ENCODE assay signal across 21 mouse cellular contexts in genomic region chr12:75424359-75424758, GRCm38 (mm10). TPM values are rescaled to one million over a fixed set of nuclear protein-coding genes. Genes with fewer than 3 reads are reported as not detected.
DNase-seq lines count a peak whose midpoint lies in the region; ATAC-seq lines count a peak whose summit lies in the region.
"Had no signal": no experiment of that assay in that cellular context is flagged by ENCODE, and none has a peak within 500 bp of the region (broad histone marks: within the 10 kb centered on the region; RNA-seq: fewer than 3 reads in every experiment).

No protein-coding gene starts in this region.

- H3K4me1 ChIP-seq in embryonic facial prominence, embryonic 14.5 days (ENCODE audit: control insufficient read depth, insufficient read depth, low read length): no peaks in the 10 kb centered on the region
- H3K4me1 ChIP-seq in embryonic facial prominence, embryonic 10.5 days: no peaks in the 10 kb centered on the region; the same call in 1 of the 2 replicates
- H3K4me1 ChIP-seq: megakaryocyte, embryonic 14.5 days had no signal

- H3K27ac ChIP-seq in embryonic facial prominence, embryonic 14.5 days (replicated peaks; ENCODE audit: low read depth, low read length): no peak overlapping the region
- H3K27ac ChIP-seq in embryonic facial prominence, embryonic 10.5 days (replicated peaks): no peak overlapping the region

- no peak overlapping the region for H3K9ac ChIP-seq in embryonic facial prominence, embryonic 14.5 days (ENCODE audit: low read depth, low read length)
- H3K9ac ChIP-seq: lung, embryonic 14.5 days had no signal

- no peak overlapping the region for H3K4me3 ChIP-seq in embryonic facial prominence, embryonic 14.5 days (ENCODE audit: low read depth, low read length)
- no peak overlapping the region for H3K4me3 ChIP-seq in embryonic facial prominence, embryonic 10.5 days
- H3K4me3 ChIP-seq: erythroblast, embryonic 14.5 days; megakaryocyte, embryonic 14.5 days; myocyte had no signal

- H3K4me2 ChIP-seq in embryonic facial prominence, embryonic 14.5 days (ENCODE audit: low read depth, low read length): no peak overlapping the region
- H3K4me2 ChIP-seq: lung, embryonic 14.5 days had no signal

- H3K9me3 ChIP-seq in embryonic facial prominence, embryonic 14.5 days (ENCODE audit: control insufficient read depth, low read length): no peaks in the 10 kb centered on the region
- no peaks in the 10 kb centered on the region for H3K9me3 ChIP-seq in embryonic facial prominence, embryonic 10.5 days
- H3K9me3 ChIP-seq: G1E; megakaryocyte, embryonic 14.5 days had no signal

- WGBS in embryonic facial prominence, embryonic 14.5 days: 56% methylated on average over 7 of the region's 7 CpGs
- WGBS in embryonic facial prominence, embryonic 10.5 days: 70% methylated on average over 7 of the region's 7 CpGs

- H3K36me3 ChIP-seq in embryonic facial prominence, embryonic 14.5 days (ENCODE audit: control insufficient read depth, insufficient read depth, low read length): no peaks in the 10 kb centered on the region
- no peaks in the 10 kb centered on the region for H3K36me3 ChIP-seq in embryonic facial prominence, embryonic 10.5 days (replicated peaks)
- H3K36me3 ChIP-seq: G1E had no signal

- peak; percentile 37; the same call in 1 of the 2 replicates for ATAC-seq in embryonic facial prominence, embryonic 14.5 days (ENCODE audit: low read depth)
- ATAC-seq in CD4-positive, CD25-positive, alpha-beta regulatory T cell, adult 4 months: no peak

- peak; percentile 49 for DNase-seq in embryonic facial prominence, embryonic 14.5 days (ENCODE audit: low spot score)
- no peak for DNase-seq in embryonic facial prominence, embryonic 10.5 days (ENCODE audit: low spot score)
- DNase-seq in left cerebral cortex, adult 9 months (ENCODE audit: low spot score in 2 of 2): peak; percentile 19 to 30
- DNase-seq in left cerebral cortex, adult 11 months (ENCODE audit: low spot score): no peak
- DNase-seq in Muller cell, postnatal 12 days (ENCODE audit: inconsistent ontology term): peak; percentile 68
- peak; percentile 11 to 19 for DNase-seq in layer of hippocampus, postnatal 36 days
- DNase-seq in lung, adult 18-20 months: no peak
- DNase-seq: B cell, adult 2 months; heart, adult 11 months; heart, postnatal 14 days; kidney, adult 11 months; kidney, postnatal 36 days; lung, embryonic 14.5 days; thymus, adult 2 months had no signal

- H3K27me3 ChIP-seq in embryonic facial prominence, embryonic 14.5 days (replicated peaks; ENCODE audit: control insufficient read depth, insufficient read depth, low read length): no peaks in the 10 kb centered on the region
- H3K27me3 ChIP-seq in embryonic facial prominence, embryonic 10.5 days (replicated peaks; ENCODE audit: low read depth, poor library complexity, severe bottlenecking): no peaks in the 10 kb centered on the region

RNA-seq across cellular contexts. Expression of gene Gphb5, which starts 7.8 kb away (rescaled TPM):
- 0.10 and 0.33 TPM in 2 replicates for polyA plus RNA-seq in embryonic facial prominence, embryonic 14.5 days (2014; fragmentation: Nextera tagmentation; extraction: Ambion mirVana)
- polyA plus RNA-seq in embryonic facial prominence, embryonic 10.5 days (2016; fragmentation: Nextera tagmentation; extraction: Ambion mirVana): not detected in 2 replicates
- not detected for total RNA-seq in layer of hippocampus, postnatal 36 days (2021)
- polyA plus RNA-seq in CD4-positive, CD25-positive, alpha-beta regulatory T cell, adult 4 months (2017; shearing (Covaris generic)): under 1 TPM in 1 of 2 experiments, not detected in 1; 0.20 TPM
- total RNA-seq: G1E; heart, postnatal 14 days had no signal
- polyA plus RNA-seq: erythroblast, embryonic 14.5 days; frontal cortex, adult 2 months; G1E; limb, embryonic 14.5 days; lung, embryonic 14.5 days; myocyte had no signal

Comparison
In these comparisons a context has a peak if more than half of its experiments do, and no peak if none do; other contexts are left out.
1. DNase-seq: peak in embryonic facial prominence, embryonic 14.5 days (single experiment), left cerebral cortex, adult 9 months (2 of 2), Muller cell, postnatal 12 days (single experiment) and layer of hippocampus, postnatal 36 days (2 of 2); none in embryonic facial prominence, embryonic 10.5 days (single experiment), left cerebral cortex, adult 11 months (single experiment) and lung, adult 18-20 months (0 of 2).